Mouse (Mus musculus) kidney, adult 18-20 months (tissue): ENCODE data around the gene C8g.
A peak's percentile ranks its signal among the peaks of the same experiment; 100 is the strongest.

Experiments used
- DNase-seq: peaks from one replicate; pipeline ENCODE4 v3.0.0; 2021

The C8g gene

DNA sequence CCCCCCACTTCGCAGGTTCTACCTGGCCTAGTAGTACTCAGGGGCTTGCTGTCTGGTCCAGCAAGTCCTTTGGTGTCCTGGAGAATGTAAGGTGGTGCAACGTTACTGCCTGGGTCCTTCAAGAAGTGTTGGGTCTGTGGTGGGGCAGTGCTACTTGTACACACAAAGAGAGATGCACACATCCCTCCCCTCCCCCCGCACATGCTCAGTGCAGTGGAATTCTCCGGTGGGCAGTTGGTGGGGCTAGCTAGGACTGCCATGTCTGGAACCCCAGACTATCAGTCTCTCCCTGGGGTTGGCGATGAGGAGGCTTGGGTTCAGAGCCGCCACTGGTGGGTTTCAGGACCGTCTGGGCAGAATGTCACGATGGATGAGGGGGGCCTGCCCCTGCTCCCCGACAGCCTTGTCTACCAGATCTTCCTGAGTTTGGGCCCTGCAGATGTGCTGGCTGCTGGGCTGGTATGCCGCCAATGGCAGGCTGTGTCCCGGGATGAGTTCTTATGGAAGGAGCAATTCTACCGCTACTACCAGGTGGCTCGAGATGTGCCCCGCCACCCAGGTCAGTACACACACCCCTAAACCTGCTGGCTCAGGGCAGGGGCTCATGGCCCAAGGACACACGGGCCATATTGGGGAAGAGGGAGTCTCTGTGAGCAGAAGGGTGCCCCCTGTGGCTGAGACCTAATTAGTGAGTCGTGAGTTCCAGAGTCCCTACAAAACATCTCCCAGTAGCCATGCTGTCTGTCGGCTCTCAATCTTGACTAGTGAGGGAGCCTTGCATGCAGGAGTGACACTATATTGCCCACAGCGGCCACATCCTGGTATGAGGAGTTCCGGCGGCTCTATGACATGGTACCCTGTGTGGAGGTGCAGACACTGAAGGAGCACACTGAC, at the start of gene C8g:
TSS of gene C8g (minus strand) at position 127 of the 894 bp plus-strand sequence.
- DNase-seq = no peak

DNA sequence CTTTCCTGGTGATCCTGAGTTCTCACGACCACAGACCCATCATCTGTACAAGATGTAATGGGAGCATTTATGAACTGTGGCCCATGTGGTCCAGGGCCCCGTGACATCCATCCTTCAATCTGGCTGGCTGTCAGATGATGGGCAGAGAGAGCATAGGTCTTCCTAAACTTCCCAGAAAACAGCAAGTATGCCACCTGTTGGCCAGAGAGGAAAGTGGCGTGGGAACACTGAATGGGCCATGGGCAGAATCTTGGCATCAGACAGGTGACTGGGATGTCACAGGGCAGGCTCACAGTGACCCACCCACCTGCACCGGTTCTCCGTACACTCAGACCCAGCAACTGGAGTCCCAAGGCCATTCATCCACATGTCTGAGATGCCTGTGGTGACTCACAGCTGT, 49.7 kb upstream of the C8g start:
- peak; percentile 74 for DNase-seq

DNA sequence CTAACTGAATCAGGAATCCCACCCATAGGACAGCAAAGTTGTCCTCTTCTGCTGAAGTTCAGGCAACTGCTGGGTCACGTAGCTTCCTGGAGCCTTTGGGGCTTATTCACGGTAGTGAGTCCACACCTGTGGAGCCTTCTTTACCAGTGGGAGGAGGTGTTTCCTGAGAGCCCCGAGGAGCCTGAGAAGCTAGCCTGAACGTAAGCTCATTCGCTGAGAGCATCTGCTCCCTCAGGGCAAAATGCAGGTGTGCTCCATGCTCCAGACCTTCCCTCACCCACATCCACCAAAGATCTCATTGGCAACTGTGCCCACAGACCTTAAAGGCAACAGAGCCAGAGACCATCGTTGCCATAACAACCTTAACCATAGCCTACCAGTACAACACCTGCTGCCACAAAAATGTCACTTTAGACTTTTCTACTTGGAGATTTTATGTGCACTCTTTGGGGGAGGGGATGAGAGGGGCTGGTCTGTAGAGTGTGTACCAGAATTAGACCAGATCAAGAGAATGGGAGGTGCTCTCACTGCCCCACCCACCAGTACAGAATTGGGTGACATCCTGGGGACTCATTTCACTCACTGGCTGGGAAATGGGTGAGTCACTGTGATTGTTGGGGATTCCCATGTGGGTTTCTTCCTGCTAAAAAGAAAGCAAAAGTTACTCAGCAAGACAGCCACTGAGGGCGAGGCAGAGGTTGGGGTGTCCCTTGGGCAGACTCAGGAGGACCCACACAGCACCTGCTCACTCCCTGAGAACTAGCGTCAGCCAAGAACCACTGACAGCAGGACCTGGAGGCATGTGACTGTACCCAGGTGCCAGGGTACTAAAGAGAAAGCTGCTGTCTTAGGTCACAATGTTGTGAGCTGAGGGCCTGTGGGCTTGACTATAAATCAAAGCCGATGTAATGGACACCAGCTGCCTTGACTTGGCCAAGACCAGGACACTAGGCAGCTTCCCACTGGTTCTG, 47.8 kb upstream of the C8g start:
- DNase-seq = no peak

DNA sequence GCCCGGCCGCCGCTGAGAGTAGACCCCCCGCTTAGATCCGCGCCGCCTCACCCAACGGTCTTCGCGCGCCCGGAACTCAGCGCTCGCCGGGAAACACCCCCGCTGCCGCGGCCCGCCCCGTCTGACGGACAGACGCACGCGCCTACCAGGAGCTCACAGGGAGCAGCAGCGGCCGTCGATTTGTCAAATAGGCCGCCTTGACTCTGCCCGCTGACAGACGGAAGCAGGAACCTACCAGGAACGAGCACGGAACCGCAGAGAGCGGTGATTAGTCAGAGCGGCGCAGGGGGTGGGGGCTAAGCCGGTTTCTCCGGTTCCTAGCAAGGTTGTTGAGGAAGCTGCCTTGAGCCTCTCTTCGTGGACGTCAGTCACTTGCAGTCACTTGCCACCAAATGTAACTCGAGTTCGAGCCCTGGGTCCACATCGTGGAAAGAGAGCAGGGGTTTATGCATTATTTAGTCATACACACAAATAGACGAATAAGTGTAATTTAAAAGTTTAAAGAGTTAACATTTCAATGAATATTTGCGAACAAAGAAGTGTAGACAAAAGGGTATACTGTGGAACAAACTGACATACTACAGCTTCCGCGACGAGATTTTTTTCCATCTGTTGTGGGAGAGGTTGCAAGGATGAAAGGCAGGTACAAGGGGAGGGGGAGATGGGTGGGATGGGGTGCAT, 45.4 kb upstream of the C8g start, which contains the start of gene Traf2:
TSS of gene Traf2 (minus strand) at position 130 of the 681 bp plus-strand sequence.
- DNase-seq = peak; percentile 99

DNA sequence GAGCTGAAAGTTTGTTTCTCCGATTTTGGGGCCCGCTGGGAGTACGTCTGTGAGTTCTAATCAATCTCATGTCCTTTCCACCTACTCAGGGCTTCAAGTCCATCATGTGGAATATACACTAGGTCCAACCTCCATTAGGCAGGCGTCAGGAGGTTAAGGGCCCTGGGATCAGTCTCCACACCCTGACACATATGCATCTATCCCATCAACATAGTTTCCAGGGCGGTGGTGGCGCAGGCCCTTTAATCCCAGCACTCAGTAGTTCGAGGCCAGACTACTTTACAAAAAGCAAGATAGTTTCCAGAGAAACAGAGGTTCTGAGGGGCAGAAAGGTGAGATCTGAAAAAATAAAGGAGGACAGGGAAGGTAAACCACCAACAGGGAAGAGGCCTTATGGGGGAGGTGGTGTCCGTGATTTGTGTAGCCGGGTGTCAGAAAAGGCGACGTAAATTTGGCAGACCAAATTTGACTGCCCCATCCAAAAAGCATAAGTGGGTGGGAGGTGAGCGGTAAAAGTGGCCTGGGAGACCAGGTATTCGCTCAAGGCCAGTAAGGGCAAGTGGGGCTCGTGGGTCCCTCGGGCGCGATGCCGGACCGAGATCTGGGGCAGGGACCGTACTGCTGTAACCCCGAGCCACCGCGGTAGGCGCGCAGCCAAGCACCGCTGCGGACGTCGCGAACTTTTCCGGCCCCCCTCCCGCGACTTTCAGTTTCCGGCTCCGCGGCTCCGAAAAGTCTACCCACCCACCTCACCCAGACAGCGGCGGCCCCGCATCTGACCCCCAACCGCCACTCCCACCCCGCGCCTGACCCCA, 44.7 kb upstream of the C8g start:
- DNase-seq = no peak

DNA sequence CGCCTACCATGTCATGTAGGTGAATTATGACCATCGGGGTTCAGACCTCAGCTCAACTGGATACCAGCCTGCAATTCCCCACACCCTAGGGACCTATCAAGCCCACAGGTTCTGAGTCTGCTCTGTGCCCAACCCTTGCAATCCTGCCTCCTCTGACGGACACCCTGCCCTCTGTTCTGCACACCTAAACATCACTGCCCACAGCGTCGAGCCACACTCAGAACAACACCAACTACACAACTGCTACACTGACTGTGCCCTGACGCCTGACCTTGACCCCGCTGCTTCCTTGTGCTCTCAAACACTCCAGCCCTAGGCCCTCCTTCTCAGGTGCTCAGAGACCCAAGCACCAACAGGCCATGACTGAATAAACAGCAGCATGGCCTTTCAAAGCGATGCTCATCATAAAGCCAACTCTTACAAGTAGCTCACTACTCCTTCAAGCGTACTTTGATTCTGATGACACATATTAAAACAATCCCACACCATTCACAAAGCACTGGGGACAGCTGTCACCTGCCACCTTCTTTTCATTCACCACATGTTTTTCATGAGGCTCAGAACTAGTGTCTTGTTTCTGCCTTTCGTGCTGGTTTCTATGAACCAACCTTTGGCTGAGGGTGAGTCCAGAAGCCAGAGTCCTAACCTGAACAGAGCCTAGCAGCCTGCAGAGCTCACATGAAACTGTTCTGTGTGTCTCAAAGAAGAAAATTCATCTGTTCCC, 40.3 kb upstream of the C8g start:
- DNase-seq = no peak

DNA sequence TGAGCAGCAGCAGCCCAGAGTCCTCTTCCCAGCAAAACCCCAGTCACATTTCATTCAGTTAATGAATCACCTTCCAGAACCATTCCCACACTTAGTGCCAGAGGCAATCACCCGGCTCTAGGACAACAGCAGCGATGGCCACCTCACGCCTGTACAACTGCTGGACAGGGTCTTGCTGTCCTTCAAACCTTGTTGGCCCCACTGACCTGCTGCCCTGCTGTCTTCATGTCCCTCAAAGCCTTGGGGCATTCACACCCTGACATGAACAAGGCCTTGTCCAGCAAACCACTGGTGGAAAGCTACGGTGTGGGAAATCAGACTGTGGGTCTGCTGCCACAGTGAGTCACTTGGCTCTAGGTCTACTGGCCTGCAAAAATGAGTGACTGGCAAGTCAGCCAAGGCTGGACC, 39.0 kb upstream of the C8g start:
- peak; percentile 46 for DNase-seq

DNA sequence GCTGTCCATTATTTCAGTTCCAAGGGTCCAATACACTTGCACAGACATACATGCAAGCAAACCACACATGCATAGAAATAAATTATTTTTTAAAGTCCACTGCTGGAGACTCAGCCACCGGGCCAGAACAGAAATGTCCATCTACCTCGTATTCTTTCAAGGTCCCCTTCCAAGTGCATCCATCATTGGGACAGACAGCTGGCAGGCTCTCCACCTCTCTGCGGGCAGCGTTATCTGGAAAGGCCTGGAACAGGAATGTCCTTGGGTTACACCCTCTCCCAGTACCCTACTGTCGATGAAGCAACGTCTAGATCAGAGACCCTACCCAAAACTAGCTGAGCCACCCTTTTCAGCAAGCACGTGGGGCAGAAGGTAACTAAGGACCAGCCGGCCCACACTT, 35.0 kb upstream of the C8g start:
- DNase-seq = no peak

DNA sequence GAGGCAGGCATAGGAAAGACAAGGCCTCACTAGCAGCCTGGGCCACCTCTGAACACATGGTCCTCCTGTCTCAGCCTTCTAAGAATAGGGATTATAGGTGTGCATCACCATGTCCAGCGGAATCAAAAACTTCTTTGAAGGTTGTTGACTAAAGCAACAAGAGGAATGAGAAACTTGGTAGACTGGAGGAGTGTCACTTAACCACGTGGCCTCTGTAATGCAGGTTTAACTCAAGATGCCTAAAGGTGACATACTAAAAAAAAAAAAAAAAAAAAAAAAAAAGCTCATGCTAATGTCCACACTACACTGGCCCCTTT, 33.3 kb upstream of the C8g start:
- DNase-seq = no peak

DNA sequence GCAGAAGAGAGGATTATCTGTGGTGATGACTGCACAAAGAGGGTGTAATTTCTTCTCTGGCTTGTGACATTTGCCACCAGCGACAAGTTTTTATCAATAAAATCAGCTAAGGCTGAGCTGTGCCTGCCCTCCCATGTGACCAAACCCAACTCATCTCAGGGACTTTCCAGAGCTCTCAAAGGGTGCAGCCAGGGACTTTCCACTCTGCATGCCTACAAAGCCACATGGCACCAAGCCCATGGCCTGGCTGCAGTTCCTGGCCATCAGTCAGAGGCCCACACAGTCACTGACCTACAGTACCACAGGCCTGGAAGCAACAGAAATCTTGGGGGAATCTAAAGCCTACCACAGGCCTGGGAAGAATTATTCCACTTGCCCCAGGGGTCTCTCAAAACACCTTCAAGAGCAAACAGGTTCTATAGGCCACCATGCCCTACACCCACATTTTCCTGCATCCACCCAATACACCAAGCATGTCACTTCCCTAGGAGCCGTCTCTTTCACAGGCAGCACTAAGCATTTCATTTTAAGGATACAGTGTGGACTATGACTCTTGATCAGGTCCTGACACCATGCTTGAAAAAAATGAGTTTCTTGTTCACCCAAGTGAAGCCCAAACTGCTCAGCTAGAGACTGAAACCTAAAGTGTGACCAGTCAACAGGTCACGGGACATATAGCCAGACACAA, 32.8 kb upstream of the C8g start:
- peak; percentile 78 for DNase-seq

DNA sequence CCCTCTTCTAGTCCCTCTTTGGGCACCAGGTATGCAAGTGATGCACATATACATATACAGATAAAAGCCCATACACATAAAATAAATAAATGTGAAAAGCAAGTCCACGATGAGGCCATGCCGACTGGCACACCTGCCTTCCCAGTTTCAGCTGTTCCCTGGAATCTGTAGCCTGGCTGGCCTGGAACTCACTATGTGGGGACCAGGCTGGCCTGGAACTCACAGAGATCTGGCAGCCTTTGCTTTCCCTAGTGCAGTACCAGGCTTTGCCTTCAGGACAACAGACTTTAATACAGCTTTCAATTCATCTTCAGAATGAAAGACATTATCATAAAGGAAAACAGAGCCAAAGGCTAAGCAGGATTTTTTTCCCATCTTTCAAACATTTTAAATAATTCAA, 32.2 kb upstream of the C8g start:
- no peak for DNase-seq

DNA sequence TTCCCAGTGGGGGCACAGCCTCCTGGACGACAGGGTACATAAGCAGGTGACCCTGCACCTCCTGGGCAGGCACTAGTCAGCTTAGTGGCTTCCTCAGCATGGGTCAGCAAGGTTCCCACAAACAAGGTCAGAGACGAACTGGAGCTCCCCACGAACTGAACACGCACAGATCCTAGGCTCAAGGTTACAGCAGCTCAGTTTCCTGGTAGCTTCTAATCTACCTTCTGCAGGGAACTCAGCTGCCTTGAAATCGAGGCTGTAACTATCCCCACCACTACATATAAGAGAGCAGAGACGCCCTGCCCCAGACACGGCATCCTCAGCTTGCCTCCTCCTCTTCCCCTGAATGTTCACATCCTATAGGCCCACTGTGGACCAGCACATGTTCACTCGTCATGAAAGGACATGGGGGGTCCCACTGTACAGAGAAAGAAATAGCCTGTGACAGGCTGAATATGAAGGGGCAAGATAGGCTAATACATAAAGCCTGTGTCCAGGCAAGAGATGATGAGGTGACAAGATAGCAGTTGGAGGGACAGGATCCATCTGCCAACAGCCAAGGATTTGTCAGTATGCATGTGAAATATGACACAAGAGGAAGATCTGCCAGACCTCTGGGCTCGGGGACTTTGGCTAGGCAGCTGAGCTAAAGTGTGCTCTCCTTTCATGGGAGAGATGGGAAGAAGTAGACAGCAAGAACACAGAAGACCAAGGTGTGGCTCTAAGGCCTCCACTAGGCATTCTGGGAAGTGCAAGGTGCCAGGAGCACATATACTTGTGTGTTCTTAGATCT, 25.2 kb upstream of the C8g start:
- DNase-seq = no peak

DNA sequence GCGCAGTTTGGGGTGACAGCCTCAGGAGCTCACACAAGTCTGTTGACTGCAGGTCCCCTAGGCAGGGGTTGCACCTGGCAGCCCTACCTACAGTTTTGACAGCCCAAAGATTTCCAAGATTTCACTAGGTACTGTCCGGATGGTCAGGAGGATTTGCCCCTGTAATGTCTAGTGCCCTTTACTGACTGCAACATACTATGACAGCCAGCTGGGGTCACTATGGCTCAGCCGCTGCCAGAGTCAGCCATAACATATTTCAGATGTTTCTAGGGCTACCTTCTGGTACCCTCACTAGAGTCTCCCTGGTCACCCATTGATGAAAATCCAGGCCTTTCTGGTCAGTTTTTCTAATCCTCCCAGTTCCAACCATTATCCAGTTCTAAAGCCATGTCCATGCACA, 8.4 kb upstream of the C8g start:
- DNase-seq = no peak

DNA sequence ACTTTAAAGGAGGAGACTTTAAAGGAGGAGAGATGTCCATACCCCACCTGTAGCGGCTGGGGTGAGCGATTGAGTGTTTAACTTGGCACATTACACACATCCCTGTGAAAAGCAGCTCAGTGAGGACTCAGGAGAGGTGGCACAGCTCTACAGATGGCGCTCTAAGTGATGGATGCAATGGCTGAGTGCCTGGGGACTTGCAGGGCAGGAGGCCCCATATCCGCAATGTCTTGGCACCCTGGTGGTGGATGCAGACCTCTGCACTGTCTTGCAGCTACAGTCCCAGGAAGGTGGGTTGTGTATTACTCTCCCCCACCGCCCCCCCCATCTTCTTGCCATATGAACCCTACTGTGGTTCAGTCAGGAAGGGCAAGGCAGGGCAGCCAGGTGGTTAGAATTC, 5.4 kb upstream of the C8g start:
- no peak for DNase-seq

DNA sequence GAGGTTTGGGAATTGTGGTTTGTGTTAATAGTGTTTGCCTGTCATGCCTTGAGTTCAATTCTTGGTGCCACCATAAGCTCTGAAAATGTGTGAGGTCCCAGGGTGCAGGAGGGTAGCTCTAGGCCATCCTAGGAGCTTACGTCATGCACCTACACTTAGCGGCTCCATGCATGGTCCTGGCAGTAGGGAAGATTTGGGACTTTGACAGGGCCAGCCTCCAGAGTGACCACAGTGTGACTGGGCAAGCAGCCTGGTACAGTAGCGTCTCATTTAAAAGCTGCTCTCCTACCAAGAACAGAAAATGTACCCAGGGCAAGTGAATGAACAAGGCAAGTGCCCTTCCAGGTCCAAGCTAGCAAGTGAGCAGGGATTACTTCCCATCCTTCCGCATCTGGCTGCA, 4.3 kb upstream of the C8g start:
- DNase-seq = no peak

DNA sequence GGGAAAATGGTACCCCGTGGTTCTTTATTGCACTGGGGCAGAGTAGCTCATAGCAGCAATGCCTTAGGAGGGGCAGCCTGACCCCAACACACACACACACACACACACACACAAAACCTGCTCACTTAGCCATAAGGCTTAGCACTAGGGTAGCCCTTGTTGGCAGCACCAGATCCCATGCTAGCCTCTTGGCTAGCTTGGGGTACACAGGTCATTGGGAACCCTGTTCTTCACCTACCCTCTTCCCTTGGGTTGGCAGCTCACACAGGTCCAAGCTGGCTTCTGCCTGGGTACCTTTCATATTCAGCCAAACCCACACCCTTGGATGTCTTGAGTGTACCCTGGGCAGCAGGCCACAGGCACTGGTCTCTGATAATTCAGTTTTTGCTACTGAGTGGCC, 3.5 kb upstream of the C8g start:
- DNase-seq = no peak

DNA sequence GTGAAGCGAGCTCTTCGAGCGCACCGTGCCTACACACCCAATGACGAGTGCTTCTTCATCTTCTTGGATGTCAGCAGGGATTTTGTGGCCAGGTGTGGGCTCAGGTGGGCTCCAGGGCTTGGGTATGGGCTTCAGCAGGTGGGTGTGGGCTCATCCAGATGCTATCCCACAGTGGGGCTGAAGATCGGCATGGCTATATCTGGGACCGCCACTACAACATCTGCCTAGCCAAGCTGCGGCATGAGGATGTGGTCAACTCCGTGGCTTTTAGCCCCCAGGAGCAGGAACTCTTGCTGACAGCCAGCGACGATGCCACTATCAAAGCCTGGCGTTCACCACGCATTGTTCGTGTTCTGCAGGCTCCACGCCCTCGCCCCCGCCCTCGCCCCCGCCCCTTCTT, 3.0 kb upstream of the C8g start:
- no peak for DNase-seq

DNA sequence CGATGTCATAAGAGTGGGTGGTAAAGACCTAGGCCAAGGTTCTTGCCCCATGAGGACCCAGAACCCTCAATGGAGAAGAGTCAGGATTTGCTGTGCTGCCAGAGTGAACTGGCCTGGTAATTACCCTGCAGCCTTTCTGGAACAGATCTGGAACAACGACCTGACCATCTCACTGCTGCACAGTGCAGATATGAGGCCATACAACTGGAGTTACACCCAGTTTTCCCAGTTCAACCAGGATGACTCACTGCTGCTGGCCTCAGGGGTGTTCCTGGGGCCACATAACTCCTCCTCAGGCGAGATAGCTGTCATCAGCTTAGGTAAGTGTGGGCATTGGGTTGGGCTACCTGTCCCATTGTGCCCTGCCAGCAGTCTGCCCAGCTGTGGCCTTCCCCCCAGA, 1.2 kb upstream of the C8g start:
- DNase-seq = no peak

DNA sequence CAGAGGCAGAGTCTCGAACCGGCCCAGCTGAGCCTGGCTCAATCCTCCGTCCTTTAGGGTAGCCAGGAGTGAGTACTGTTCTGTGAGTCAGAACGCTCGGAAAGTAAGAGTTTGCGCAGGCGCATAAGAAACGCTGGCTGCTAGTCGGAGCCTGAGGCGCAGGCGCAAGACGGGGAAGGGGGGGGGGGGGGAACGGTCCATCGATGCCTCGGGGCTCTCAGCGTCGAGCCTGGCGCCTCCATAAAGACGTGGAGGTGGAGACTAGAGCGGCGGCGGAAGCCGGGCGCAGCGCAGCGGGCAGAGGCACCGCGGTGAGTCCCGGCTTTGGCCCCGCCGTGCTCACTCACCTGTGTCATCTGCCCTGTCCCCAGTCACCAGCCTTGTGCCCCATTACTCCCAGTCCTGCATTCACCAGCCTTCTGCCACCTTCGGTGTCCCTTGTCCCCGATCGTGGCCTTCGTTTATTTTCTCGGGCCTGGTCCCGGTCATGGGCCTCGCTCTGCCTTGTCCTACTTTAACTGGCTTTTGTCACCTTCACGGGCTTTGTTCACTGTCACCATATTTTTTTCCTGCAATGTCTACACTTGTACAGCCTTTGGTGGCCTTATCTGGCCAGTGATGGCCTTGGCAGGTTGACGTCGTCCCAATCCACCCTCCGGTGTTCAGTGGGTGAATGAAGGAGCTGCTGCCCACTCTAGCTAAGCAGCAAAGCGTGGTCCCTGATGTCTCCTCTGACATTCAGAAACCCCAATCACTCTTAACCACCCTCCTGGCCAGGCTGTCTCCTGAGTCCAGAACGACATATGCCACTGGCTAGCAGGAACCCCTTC, 728 bp downstream of the C8g start, which contains the start of gene Fbxw5:
TSS of gene Fbxw5 (plus strand) at position 175 of the 830 bp plus-strand sequence.
- DNase-seq = peak; percentile 85
